10 mouse cellular contexts compared by ENCODE assay signal in the genomic region with DNA sequence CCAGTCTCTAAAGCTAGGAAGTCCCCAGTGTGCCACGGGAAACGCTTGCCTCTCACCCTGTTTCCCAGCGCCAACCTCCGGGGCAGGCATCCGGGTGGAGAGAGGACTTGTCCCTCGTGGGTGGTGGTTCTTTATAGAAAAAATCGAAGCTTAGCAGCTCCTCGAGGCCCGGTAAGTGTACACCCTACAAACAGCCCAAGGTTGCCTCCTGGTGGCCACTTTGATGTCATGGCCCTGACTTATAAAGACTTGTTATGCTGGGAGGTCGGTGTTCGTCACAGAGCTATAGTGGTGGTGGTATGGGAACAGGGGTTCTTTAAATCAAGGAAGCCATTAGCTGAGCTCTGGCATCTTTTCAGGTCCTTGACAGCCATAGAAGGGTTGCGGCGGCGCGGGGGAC. TPM values are rescaled to one million over a fixed set of nuclear protein-coding genes. Genes with fewer than 3 reads are reported as not detected.
DNase-seq lines count a peak whose midpoint lies in the region; ATAC-seq and TF ChIP-seq lines count a peak whose summit lies in the region.
"Had no signal": no experiment of that assay in that cellular context is flagged by ENCODE, and none has a peak within 500 bp of the region (broad histone marks: within the 10 kb centered on the region; RNA-seq: fewer than 3 reads in every experiment).

No protein-coding gene starts in this region.

- H3K4me2 ChIP-seq in heart, embryonic 12.5 days: no peak overlapping the region
- H3K4me2 ChIP-seq in intestine, embryonic 15.5 days (replicated peaks): no peak overlapping the region
- no peak overlapping the region for H3K4me2 ChIP-seq in midbrain, embryonic 16.5 days (ENCODE audit: low read length)

- peak; percentile 45 to 69 for DNase-seq in heart, adult 2 months
- DNase-seq in cerebellum, adult 2 months: peak; percentile 55 to 64
- DNase-seq in frontal cortex, adult 2 months (ENCODE audit: extremely low spot score in 1 of 2, low spot score in 1 of 2): peak; percentile 4 to 70
- DNase-seq in left cerebral cortex, postnatal 4 days: peak; percentile 60
- peak; percentile 75 for DNase-seq in testis, postnatal 10 days (ENCODE audit: low spot score)

- no peak for TF ChIP-seq POLR2A in heart, adult 2 months (IDR thresholded peaks at IDR 0.05; ENCODE audit: insufficient read depth, low read depth, low read length)
- no peak for TF ChIP-seq POLR2A in cerebellum, adult 2 months (IDR thresholded peaks at IDR 0.05; ENCODE audit: borderline replicate concordance, insufficient read depth, low read length)

- no peak for ATAC-seq in heart, embryonic 12.5 days (ENCODE audit: insufficient number of reproducible peaks, low FRiP score)
- peak; percentile 67 for ATAC-seq in intestine, embryonic 15.5 days
- peak; percentile 39; the same call in 1 of the 2 replicates for ATAC-seq in midbrain, embryonic 16.5 days
- ATAC-seq: Patski had no signal

- H3K36me3 ChIP-seq in heart, adult 2 months (ENCODE audit: control insufficient read depth, insufficient read depth, low read length): no peaks in the 10 kb centered on the region
- peaks cover 41% of the 10 kb centered on the region for H3K36me3 ChIP-seq in heart, embryonic 12.5 days
- H3K36me3 ChIP-seq in intestine, embryonic 15.5 days: no peaks in the 10 kb centered on the region
- H3K36me3 ChIP-seq in midbrain, embryonic 16.5 days (ENCODE audit: control insufficient read depth, insufficient read depth, low read length): peaks cover 8% of the 10 kb centered on the region; the same call in 1 of the 2 replicates

- H3K27ac ChIP-seq in heart, adult 2 months: no peak overlapping the region
- no peak overlapping the region for H3K27ac ChIP-seq in heart, embryonic 12.5 days (ENCODE audit: poor library complexity, severe bottlenecking)
- no peak overlapping the region for H3K27ac ChIP-seq in cerebellum, adult 2 months (ENCODE audit: insufficient read depth, low read length)
- H3K27ac ChIP-seq in intestine, embryonic 15.5 days: no peak overlapping the region
- H3K27ac ChIP-seq in midbrain, embryonic 16.5 days (ENCODE audit: low read length): no peak overlapping the region
- H3K27ac ChIP-seq: macrophage had no signal

- TF ChIP-seq EP300 in heart, adult 2 months (IDR thresholded peaks at IDR 0.05; ENCODE audit: insufficient read depth, low read depth, low read length): no peak

- H3K79me2 ChIP-seq in heart, adult 2 months (replicated peaks; ENCODE audit: control insufficient read depth, insufficient read depth, low read length): no peaks in the 10 kb centered on the region

- intact Hi-C loops in heart, adult 2 months (cut with DNase I): loop anchor here (1.0 kb wide), 2 partner anchors 36 to 141 kb away; no protein-coding TSS in a partner anchor
- intact Hi-C loops in left cerebral cortex, postnatal 4 days (cut with DNase I): no loop called here

- no peak overlapping the region for H3K4me3 ChIP-seq in heart, adult 2 months
- H3K4me3 ChIP-seq in heart, embryonic 12.5 days: no peak overlapping the region
- H3K4me3 ChIP-seq in cerebellum, adult 2 months (replicated peaks; ENCODE audit: insufficient read depth, low read depth, low read length): no peak overlapping the region
- no peak overlapping the region for H3K4me3 ChIP-seq in intestine, embryonic 15.5 days (replicated peaks)
- H3K4me3 ChIP-seq in midbrain, embryonic 16.5 days (ENCODE audit: low read depth, low read length): no peak overlapping the region

- 45% methylated on average over 15 of the region's 15 CpGs for WGBS in heart, adult 2 months
- WGBS in heart, embryonic 12.5 days: 59% methylated on average over 15 of the region's 15 CpGs
- WGBS in cerebellum, adult 2 months: 34% methylated on average over 15 of the region's 15 CpGs
- WGBS in intestine, embryonic 15.5 days: 57% methylated on average over 15 of the region's 15 CpGs
- WGBS in midbrain, embryonic 16.5 days: 47% methylated on average over 15 of the region's 15 CpGs

- no peak overlapping the region for H3K9ac ChIP-seq in heart, adult 2 months (ENCODE audit: low read depth, low read length)
- no peak overlapping the region for H3K9ac ChIP-seq in heart, embryonic 12.5 days
- H3K9ac ChIP-seq in intestine, embryonic 15.5 days: no peak overlapping the region
- no peak overlapping the region for H3K9ac ChIP-seq in midbrain, embryonic 16.5 days (ENCODE audit: low read depth, low read length)

- TF ChIP-seq CTCF in heart, adult 2 months (IDR thresholded peaks at IDR 0.05): peak; percentile 77
- peak; percentile 65 for TF ChIP-seq CTCF in cerebellum, adult 2 months (IDR thresholded peaks at IDR 0.05; ENCODE audit: borderline replicate concordance, insufficient read depth, low read depth, low read length)

- no peaks in the 10 kb centered on the region for H3K9me3 ChIP-seq in heart, embryonic 12.5 days (replicated peaks)
- H3K9me3 ChIP-seq in intestine, embryonic 15.5 days: no peaks in the 10 kb centered on the region
- H3K9me3 ChIP-seq in midbrain, embryonic 16.5 days (replicated peaks; ENCODE audit: control insufficient read depth, low read length, poor library complexity, severe bottlenecking): no peaks in the 10 kb centered on the region

- H3K4me1 ChIP-seq in heart, adult 2 months (ENCODE audit: control insufficient read depth, insufficient read depth, low read length): peaks cover 3% of the 10 kb centered on the region; the same call in 1 of the 2 replicates
- H3K4me1 ChIP-seq in heart, embryonic 12.5 days (replicated peaks): no peaks in the 10 kb centered on the region; the same call in 1 of the 2 replicates
- H3K4me1 ChIP-seq in cerebellum, adult 2 months (ENCODE audit: control insufficient read depth, insufficient read depth, low read length): no peaks in the 10 kb centered on the region; the same call in 1 of the 2 replicates
- H3K4me1 ChIP-seq in intestine, embryonic 15.5 days (replicated peaks): no peaks in the 10 kb centered on the region
- no peaks in the 10 kb centered on the region for H3K4me1 ChIP-seq in midbrain, embryonic 16.5 days (ENCODE audit: control insufficient read depth, insufficient read depth, low read length)

- no peaks in the 10 kb centered on the region for H3K27me3 ChIP-seq in heart, adult 2 months (ENCODE audit: control insufficient read depth, insufficient read depth, low read length)
- H3K27me3 ChIP-seq in heart, embryonic 12.5 days (replicated peaks): no peaks in the 10 kb centered on the region
- no peaks in the 10 kb centered on the region for H3K27me3 ChIP-seq in cerebellum, adult 2 months (ENCODE audit: control insufficient read depth, insufficient read depth, low read length)
- H3K27me3 ChIP-seq in intestine, embryonic 15.5 days (replicated peaks): no peaks in the 10 kb centered on the region
- no peaks in the 10 kb centered on the region for H3K27me3 ChIP-seq in midbrain, embryonic 16.5 days (ENCODE audit: control insufficient read depth, insufficient read depth, low read depth, low read length)

RNA-seq across cellular contexts. Expression of a gene that starts 30.9 kb away (rescaled TPM):
- under 1 TPM; 0.31 to 0.43 TPM for total RNA-seq in heart, adult 2 months (2021)
- polyA plus RNA-seq in heart, adult 2 months (2012; rRNA removed): 0.04 and 0.12 TPM in 2 replicates
- 1.2 and 1.8 TPM in 2 replicates for polyA plus RNA-seq in heart, embryonic 12.5 days (2016; fragmentation: Nextera tagmentation; extraction: Ambion mirVana)
- polyA plus RNA-seq in cerebellum, adult 2 months (2012; rRNA removed): 0.11 TPM in 1 of 2 replicates, not detected in the other
- 0.04 and 0.18 TPM in 2 replicates for polyA plus RNA-seq in frontal cortex, adult 2 months (2012; rRNA removed)
- polyA plus RNA-seq in intestine, embryonic 15.5 days (2015; fragmentation: Nextera tagmentation; extraction: Ambion mirVana): 1.7 and 2.0 TPM in 2 replicates
- under 1 TPM; 0.36 to 0.48 TPM for total RNA-seq in left cerebral cortex, postnatal 4 days (2021)
- polyA plus RNA-seq in midbrain, embryonic 16.5 days (2015; fragmentation: Nextera tagmentation; extraction: Ambion mirVana): 0.35 and 0.44 TPM in 2 replicates

RNA-seq across cellular contexts. Expression of a gene that starts 59.7 kb away (rescaled TPM):
- total RNA-seq in heart, adult 2 months (2021): 100 to 1,000 TPM; 111 to 140 TPM
- polyA plus RNA-seq in heart, adult 2 months (2012; rRNA removed): 123 and 197 TPM in 2 replicates
- 149 and 153 TPM in 2 replicates for polyA plus RNA-seq in heart, embryonic 12.5 days (2016; fragmentation: Nextera tagmentation; extraction: Ambion mirVana)
- polyA plus RNA-seq in cerebellum, adult 2 months (2012; rRNA removed): 174 and 191 TPM in 2 replicates
- 249 and 284 TPM in 2 replicates for polyA plus RNA-seq in frontal cortex, adult 2 months (2012; rRNA removed)
- 47.0 and 54.3 TPM in 2 replicates for polyA plus RNA-seq in intestine, embryonic 15.5 days (2015; fragmentation: Nextera tagmentation; extraction: Ambion mirVana)
- total RNA-seq in left cerebral cortex, postnatal 4 days (2021): 100 to 1,000 TPM; 153 to 169 TPM
- 190 and 207 TPM in 2 replicates for polyA plus RNA-seq in midbrain, embryonic 16.5 days (2015; fragmentation: Nextera tagmentation; extraction: Ambion mirVana)
